Mouse (Mus musculus) embryonic facial prominence, embryonic 12.5 days (tissue): ENCODE measurements around the gene Pum1. TPM values are rescaled to one million over a fixed set of nuclear protein-coding genes. Genes with fewer than 3 reads are reported as not detected.

Experiments used
- polyA plus RNA-seq: library from polyadenylated mRNA; unstranded; fragments of >200 nt; fragmentation: Nextera tagmentation; extraction: Ambion mirVana; gene quantifications from 2 replicates; pipeline ENCODE4 v1.2.1, GENCODE M21; 2016

The Pum1 gene
- polyA plus RNA-seq, 1 experiment from 2014 or later = 116 TPM

Other genes starting within 250 kb of the Pum1 start
- gene Nkain1, start 89.1 kb upstream of the Pum1 start, polyA plus RNA-seq = 4.4 and 5.8 TPM in 2 replicates
- gene Sdc3, start 129.2 kb downstream of the Pum1 start, polyA plus RNA-seq = 39.9 and 41.1 TPM in 2 replicates
- 19.5 and 21.7 TPM in 2 replicates for gene Laptm5, start 249.8 kb downstream of the Pum1 start, polyA plus RNA-seq